Mouse (Mus musculus) urinary bladder, postnatal 36 days (tissue): ENCODE results near the gene Dydc2.

Source experiments
- DNase-seq, 2 experiments: peaks; one replicate each; pipeline ENCODE4 v3.0.0; 2022; ENCODE audit warnings: low spot score in 2 of 2, mixed read lengths in 1 of 2

The Dydc2 gene

GRCm38 (mm10) chr14:41000801-41001200 lies 68.2 kb downstream of the Dydc2 start:
- no peak for DNase-seq

GRCm38 (mm10) chr14:40999904-41000645 lies 68.9 kb downstream of the Dydc2 start:
- no peak for DNase-seq
